Mouse (Mus musculus): ENCODE results near the gene Tpt1.
"Not testable (repeated sequence)": the region's sequence is repeated elsewhere in the genome, so short reads cannot be mapped to it uniquely, and the experiment has no call there.

Tpt1 gene

GRCm38 (mm10) chr14:75844111-75844695 lies 690 bp upstream of the Tpt1 start:
- DNase-seq (ENCODE audit: low spot score): no peak

GRCm38 (mm10) chr14:75845698-75846115 lies 814 bp downstream of the Tpt1 start:
- peak; percentile 88 for DNase-seq (ENCODE audit: low spot score)

- DNase-seq (ENCODE audit: low spot score): no peak
These were observed 2.8 kb downstream of the Tpt1 start for GRCm38 (mm10) chr14:75847669-75848068.

GRCm38 (mm10) chr14:75848482-75848881 lies 3.6 kb downstream of the Tpt1 start:
- DNase-seq (ENCODE audit: low spot score): no peak

GRCm38 (mm10) chr14:75849236-75849635 lies 4.3 kb downstream of the Tpt1 start:
- no peak for DNase-seq (ENCODE audit: low spot score)

GRCm38 (mm10) chr14:75849842-75850568 lies 5.1 kb downstream of the Tpt1 start:
- DNase-seq (ENCODE audit: low spot score): no peak

- no peak for DNase-seq (ENCODE audit: low spot score)
These were observed 5.9 kb downstream of the Tpt1 start for GRCm38 (mm10) chr14:75850819-75851218.

GRCm38 (mm10) chr14:75852016-75852415 lies 7.1 kb downstream of the Tpt1 start:
- no peak for DNase-seq (ENCODE audit: low spot score)

GRCm38 (mm10) chr14:75855263-75855992 lies 10.5 kb downstream of the Tpt1 start:
- DNase-seq (ENCODE audit: low spot score): no peak

- no peak for DNase-seq (ENCODE audit: low spot score)
These were observed 13.3 kb downstream of the Tpt1 start for GRCm38 (mm10) chr14:75858181-75858580.

GRCm38 (mm10) chr14:75859619-75860018 lies 14.7 kb downstream of the Tpt1 start:
- DNase-seq (ENCODE audit: low spot score): no peak

GRCm38 (mm10) chr14:75862701-75863100 lies 17.8 kb downstream of the Tpt1 start:
- no peak for DNase-seq (ENCODE audit: low spot score)

GRCm38 (mm10) chr14:75863549-75864409 lies 18.9 kb downstream of the Tpt1 start:
- no peak for DNase-seq (ENCODE audit: low spot score)

- no peak for DNase-seq (ENCODE audit: low spot score)
These were observed 21.9 kb downstream of the Tpt1 start for GRCm38 (mm10) chr14:75866706-75867333.

- not testable (repeated sequence) for DNase-seq (ENCODE audit: low spot score)
These were observed 23.1 kb downstream of the Tpt1 start for GRCm38 (mm10) chr14:75868028-75868427.

- DNase-seq (ENCODE audit: low spot score): no peak
These were observed 25.0 kb downstream of the Tpt1 start for GRCm38 (mm10) chr14:75869769-75870363.

- no peak for DNase-seq (ENCODE audit: low spot score)
These were observed 25.7 kb downstream of the Tpt1 start for GRCm38 (mm10) chr14:75870631-75871030.

- no peak for DNase-seq (ENCODE audit: low spot score)
These were observed 26.2 kb downstream of the Tpt1 start for GRCm38 (mm10) chr14:75871111-75871510.

GRCm38 (mm10) chr14:75871750-75872149 lies 26.9 kb downstream of the Tpt1 start:
- DNase-seq (ENCODE audit: low spot score): no peak

GRCm38 (mm10) chr14:75873612-75874011 lies 28.7 kb downstream of the Tpt1 start:
- no peak for DNase-seq (ENCODE audit: low spot score)

Data from spleen, adult 12 weeks (tissue).